Mouse (Mus musculus) neural tube, embryonic 15.5 days (tissue): ENCODE results near the gene Rora. TPM values are rescaled to one million over a fixed set of nuclear protein-coding genes. Genes with fewer than 3 reads are reported as not detected.

Experiments used
- ATAC-seq: fragments of 200-750 bp; cut with Nextera tagmentation; 2 replicates; pipeline ENCODE4 v1.8.0; 2017; ENCODE audit warnings: mild to moderate bottlenecking, moderate TSS enrichment, moderate library complexity; ENCODE audit not compliant: low FRiP score
- H3K27ac ChIP-seq: fragments of 300-500 bp; sonication (generic); replicated peaks from 2 replicates; pipeline ENCODE4 v1.5.1; 2015; ENCODE audit warnings: mild to moderate bottlenecking, inconsistent platforms
- H3K27me3 ChIP-seq: fragments of 300-500 bp; sonication (generic); replicated peaks from 2 replicates; pipeline ENCODE4 v1.6.1; 2015; ENCODE audit warnings: inconsistent platforms
- H3K36me3 ChIP-seq: fragments of 300-500 bp; sonication (generic); 2 replicates; pipeline ENCODE4 v1.6.1; 2015; ENCODE audit warnings: inconsistent platforms
- H3K4me1 ChIP-seq: fragments of 300-500 bp; sonication (generic); 2 replicates; pipeline ENCODE4 v1.6.1; 2015; ENCODE audit warnings: inconsistent platforms
- H3K4me2 ChIP-seq: fragments of 300-500 bp; sonication (generic); 2 replicates; pipeline ENCODE4 v1.6.1; 2015; ENCODE audit warnings: inconsistent platforms, mild to moderate bottlenecking, moderate library complexity
- H3K4me3 ChIP-seq: fragments of 300-500 bp; sonication (generic); replicated peaks from 2 replicates; pipeline ENCODE4 v1.5.1; 2015; ENCODE audit warnings: mild to moderate bottlenecking, inconsistent platforms
- H3K9ac ChIP-seq: fragments of 300-500 bp; sonication (generic); replicated peaks from 2 replicates; pipeline ENCODE4 v1.6.1; 2015; ENCODE audit warnings: mild to moderate bottlenecking, inconsistent platforms
- H3K9me3 ChIP-seq: fragments of 300-500 bp; sonication (generic); replicated peaks from 2 replicates; pipeline ENCODE4 v1.6.1; 2016; ENCODE audit warnings: inconsistent platforms
- WGBS: fragments of 180-500 bp; shearing (Covaris S2); methylation state at CpG from one replicate; pipeline ENCODE4 v1.1.7; 2015; ENCODE audit warnings: mixed read lengths; 5-methylcytosine and 5-hydroxymethylcytosine counted together
- polyA plus RNA-seq: library from polyadenylated mRNA; unstranded; fragments of >200 nt; fragmentation: Nextera tagmentation; extraction: Ambion mirVana; gene quantifications from 2 replicates; pipeline ENCODE4 v1.2.1, GENCODE M21; 2015

Gene Rora
- polyA plus RNA-seq, 1 experiment from 2014 or later, result 17.3 TPM

DNA sequence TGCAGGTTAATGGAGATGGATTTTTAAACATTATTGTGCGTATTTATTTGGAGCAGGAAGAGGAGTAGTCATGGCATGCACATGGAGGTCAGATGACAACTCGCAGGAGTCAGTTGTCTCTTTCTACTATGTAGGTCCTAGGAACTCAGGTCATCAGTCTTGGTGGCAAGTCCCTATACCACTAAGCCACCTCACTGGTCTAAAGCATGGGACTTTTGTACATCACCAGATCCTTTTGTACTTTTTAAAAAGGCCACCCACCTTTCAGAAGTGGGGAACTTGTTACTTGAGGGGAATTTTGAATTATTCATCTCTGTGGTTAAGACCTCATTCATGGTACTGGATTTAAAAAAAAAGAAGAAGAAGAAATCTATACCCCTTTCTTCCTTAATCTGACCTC is 696.0 kb downstream of the Rora start:
- Histone ChIP-seq H3K36me3 (no peaks in the 10 kb centered on the region), H3K4me3 (no peak overlapping the region), H3K4me1 (peaks cover 21% of the 10 kb centered on the region), H3K9ac (no peak overlapping the region), H3K27me3 (no peaks in the 10 kb centered on the region), H3K27ac (no peak overlapping the region), H3K4me2 (no peak overlapping the region), H3K9me3 (no peaks in the 10 kb centered on the region)
- ATAC-seq, result no peak
- 89% methylated on average over 2 of the region's 2 CpGs for WGBS

DNA sequence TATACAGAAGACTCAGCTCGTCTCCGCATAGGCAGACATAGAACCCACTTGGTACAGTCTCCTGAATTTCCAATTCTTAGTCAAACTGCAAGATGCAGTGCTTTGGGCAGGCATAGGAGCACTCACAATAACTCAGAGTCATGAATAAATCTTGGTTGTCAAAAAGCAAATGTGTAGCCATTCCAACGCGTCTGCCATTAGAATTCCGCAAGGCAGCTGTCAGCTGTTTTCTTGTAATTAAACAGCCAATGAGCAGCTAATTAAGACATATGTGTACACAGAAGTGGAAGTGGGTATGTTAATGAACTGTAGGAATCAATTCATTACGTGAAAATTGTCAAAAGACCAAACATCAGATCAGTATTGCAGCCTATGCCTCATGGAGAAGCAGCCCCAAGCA is 700.6 kb downstream of the Rora start:
- no peak overlapping the region for H3K4me2 ChIP-seq
- no peak overlapping the region for H3K4me3 ChIP-seq
- H3K4me1 ChIP-seq, result peaks cover 21% of the 10 kb centered on the region
- no peak overlapping the region for H3K27ac ChIP-seq
- H3K9ac ChIP-seq, result no peak overlapping the region
- ATAC-seq, result no peak
- no peaks in the 10 kb centered on the region for H3K27me3 ChIP-seq
- no peaks in the 10 kb centered on the region for H3K36me3 ChIP-seq
- 35% methylated on average over 6 of the region's 6 CpGs for WGBS
- no peaks in the 10 kb centered on the region for H3K9me3 ChIP-seq

DNA sequence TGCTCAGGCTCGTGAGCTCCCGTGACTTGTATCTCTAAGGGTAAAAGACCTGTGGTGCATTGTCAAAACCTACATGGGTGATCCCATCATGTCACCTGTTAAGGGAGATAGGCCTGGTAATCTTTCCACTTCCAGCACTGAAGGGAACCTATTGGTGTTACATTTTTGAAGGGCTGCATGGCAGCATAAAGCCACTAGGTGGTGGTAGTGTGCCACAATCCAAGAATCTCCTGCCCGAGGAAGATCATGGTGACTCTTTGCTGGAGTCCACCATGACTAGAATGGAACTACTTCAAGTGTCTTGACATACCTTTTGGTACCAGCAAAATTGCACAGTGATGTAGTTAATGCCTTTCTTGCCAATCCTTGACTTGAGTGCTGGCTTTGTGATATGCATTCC is 704.2 kb downstream of the Rora start:
- H3K27me3 ChIP-seq, result no peaks in the 10 kb centered on the region
- WGBS, result 28% methylated on average over 3 of the region's 3 CpGs
- H3K4me1 ChIP-seq, result peaks cover 24% of the 10 kb centered on the region
- no peak overlapping the region for H3K4me3 ChIP-seq
- H3K9ac ChIP-seq, result no peak overlapping the region
- no peak overlapping the region for H3K4me2 ChIP-seq
- no peaks in the 10 kb centered on the region for H3K9me3 ChIP-seq
- H3K36me3 ChIP-seq, result no peaks in the 10 kb centered on the region
- no peak for ATAC-seq
- no peak overlapping the region for H3K27ac ChIP-seq

DNA sequence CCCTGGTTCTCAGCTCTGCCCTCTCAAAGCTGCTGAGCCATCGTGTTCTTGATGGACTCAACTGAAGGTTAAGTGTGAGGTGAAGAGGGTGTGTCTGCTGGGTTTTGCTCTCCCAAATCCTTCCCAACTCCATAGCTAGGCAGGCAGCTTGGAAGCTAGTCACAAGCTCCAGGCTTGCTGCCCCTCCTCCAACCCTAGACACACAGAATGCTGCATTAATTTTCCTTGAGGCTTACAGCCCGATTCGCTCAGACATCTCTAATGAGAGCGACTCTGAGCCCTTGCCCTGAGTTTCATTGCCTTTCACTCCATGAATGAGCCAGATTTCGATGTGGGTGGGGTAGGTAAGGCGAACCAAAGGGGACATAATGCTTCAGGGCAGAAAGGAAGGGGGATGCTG is 705.2 kb downstream of the Rora start:
- Histone ChIP-seq H3K27ac (no peak overlapping the region), H3K9me3 (no peaks in the 10 kb centered on the region), H3K27me3 (no peaks in the 10 kb centered on the region), H3K4me1 (peaks cover 20% of the 10 kb centered on the region; the same call in 1 of the 2 replicates), H3K9ac (no peak overlapping the region), H3K4me2 (no peak overlapping the region), H3K4me3 (no peak overlapping the region), H3K36me3 (no peaks in the 10 kb centered on the region)
- no peak for ATAC-seq
- WGBS, result 55% methylated on average over 6 of the region's 6 CpGs

- no peak overlapping the region for H3K4me3 ChIP-seq
- no peak overlapping the region for H3K4me2 ChIP-seq
- H3K9me3 ChIP-seq, result no peaks in the 10 kb centered on the region
- H3K9ac ChIP-seq, result no peak overlapping the region
- no peaks in the 10 kb centered on the region for H3K36me3 ChIP-seq
- H3K27me3 ChIP-seq, result no peaks in the 10 kb centered on the region
- H3K27ac ChIP-seq, result no peak overlapping the region
- ATAC-seq, result no peak
- WGBS, result 89% methylated on average over 8 of the region's 8 CpGs
- H3K4me1 ChIP-seq, result peaks cover 13% of the 10 kb centered on the region; the same call in 1 of the 2 replicates
These were observed 708.4 kb downstream of the Rora start for GRCm38 (mm10) chr9:69361951-69362445.

DNA sequence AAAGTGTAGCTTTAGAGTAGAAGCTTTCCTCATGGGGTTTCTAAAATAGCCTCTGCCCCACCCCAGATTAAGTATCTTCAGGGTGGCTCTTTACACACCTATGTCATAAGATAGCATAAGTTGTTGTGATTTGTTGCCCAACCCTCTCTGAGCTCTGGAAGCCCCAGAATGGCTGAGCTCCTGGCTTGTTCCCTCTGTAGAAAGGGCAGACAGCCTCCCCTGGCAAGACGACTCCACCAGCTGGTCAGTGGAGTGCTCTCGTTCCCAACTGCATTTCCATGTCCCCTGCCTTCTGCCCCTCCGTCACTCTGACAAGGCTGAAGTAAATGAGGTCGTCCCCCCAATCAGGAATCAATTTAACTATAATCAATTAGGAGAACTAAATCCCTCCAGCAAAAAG is 709.2 kb downstream of the Rora start:
- Histone ChIP-seq H3K9ac (no peak overlapping the region), H3K4me2 (no peak overlapping the region), H3K9me3 (no peaks in the 10 kb centered on the region), H3K27ac (no peak overlapping the region), H3K4me3 (no peak overlapping the region), H3K27me3 (no peaks in the 10 kb centered on the region), H3K4me1 (peaks cover 13% of the 10 kb centered on the region; the same call in 1 of the 2 replicates), H3K36me3 (no peaks in the 10 kb centered on the region)
- ATAC-seq, result no peak
- 46% methylated on average over 4 of the region's 4 CpGs for WGBS

DNA sequence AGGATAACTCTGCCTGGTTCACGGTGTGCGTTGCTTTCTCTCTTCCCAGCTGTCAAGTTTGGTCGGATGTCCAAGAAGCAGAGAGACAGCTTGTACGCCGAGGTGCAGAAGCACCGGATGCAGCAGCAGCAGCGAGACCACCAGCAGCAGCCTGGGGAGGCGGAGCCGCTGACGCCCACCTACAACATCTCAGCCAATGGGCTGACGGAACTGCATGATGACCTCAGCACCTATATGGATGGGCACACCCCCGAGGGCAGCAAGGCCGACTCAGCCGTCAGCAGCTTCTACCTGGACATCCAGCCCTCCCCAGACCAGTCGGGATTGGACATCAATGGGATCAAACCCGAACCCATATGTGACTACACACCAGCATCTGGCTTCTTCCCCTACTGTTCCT is 710.5 kb downstream of the Rora start:
- no peak overlapping the region for H3K27ac ChIP-seq
- no peak for ATAC-seq
- no peak overlapping the region for H3K9ac ChIP-seq
- H3K4me3 ChIP-seq, result no peak overlapping the region
- no peaks in the 10 kb centered on the region for H3K9me3 ChIP-seq
- no peaks in the 10 kb centered on the region for H3K27me3 ChIP-seq
- H3K4me2 ChIP-seq, result no peak overlapping the region
- WGBS, result 69% methylated on average over 16 of the region's 16 CpGs
- H3K4me1 ChIP-seq, result peaks cover 4% of the 10 kb centered on the region; the same call in 1 of the 2 replicates
- no peaks in the 10 kb centered on the region for H3K36me3 ChIP-seq

DNA sequence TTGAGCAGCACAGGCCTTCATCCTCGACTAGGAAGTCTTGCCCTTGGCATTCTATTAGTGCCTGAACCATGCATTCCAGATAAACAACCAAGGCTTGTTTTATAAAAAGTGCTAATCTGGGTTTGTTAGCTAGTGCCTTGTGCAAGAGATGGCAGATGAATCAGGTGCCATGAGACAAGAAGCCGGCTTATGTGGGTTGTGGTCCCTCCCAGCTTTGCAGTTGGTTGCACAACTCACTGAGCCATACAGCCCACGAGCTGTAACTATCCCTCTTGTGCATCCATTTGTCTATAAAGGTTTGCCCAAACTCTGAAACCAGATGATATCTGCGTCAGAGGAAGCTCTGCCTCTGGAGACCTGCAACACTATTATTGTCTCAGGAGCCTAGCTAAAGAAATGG is 713.5 kb downstream of the Rora start:
- no peaks in the 10 kb centered on the region for H3K27me3 ChIP-seq
- H3K4me3 ChIP-seq, result no peak overlapping the region
- 76% methylated on average over 4 of the region's 4 CpGs for WGBS
- H3K4me2 ChIP-seq, result no peak overlapping the region
- no peak overlapping the region for H3K27ac ChIP-seq
- no peak for ATAC-seq
- H3K36me3 ChIP-seq, result no peaks in the 10 kb centered on the region
- no peaks in the 10 kb centered on the region for H3K4me1 ChIP-seq
- H3K9me3 ChIP-seq, result no peaks in the 10 kb centered on the region
- H3K9ac ChIP-seq, result no peak overlapping the region

DNA sequence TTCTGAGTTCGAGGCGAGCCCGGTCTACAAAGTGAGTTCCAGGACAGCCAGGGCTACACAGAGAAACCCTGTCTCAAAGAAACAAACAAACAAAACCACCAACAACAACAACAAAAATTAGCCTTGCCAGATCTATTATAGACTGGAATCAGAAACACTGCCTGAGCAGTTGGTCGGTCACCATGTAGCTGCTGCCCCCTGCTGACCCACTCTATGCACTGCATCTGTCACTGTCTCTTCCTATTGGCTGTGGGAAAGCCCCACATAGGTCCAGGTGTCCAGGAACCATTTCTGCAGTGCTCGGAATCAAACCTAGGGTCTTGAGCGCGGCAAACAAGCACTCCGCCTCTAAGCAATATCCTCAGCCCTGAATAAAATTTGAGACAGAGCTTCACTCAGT is 714.5 kb downstream of the Rora start:
- Histone ChIP-seq H3K4me1 (no peaks in the 10 kb centered on the region), H3K27me3 (no peaks in the 10 kb centered on the region), H3K9me3 (no peaks in the 10 kb centered on the region), H3K36me3 (no peaks in the 10 kb centered on the region), H3K4me3 (no peak overlapping the region), H3K27ac (no peak overlapping the region), H3K9ac (no peak overlapping the region), H3K4me2 (no peak overlapping the region)
- 71% methylated on average over 8 of the region's 8 CpGs for WGBS
- ATAC-seq, result no peak

GRCm38 (mm10) chr9:69371046-69371724 is 717.6 kb downstream of the Rora start:
- 0 out of 2 replicates have a peak, but pooled peaks cover 3% of the 10 kb centered on the region for H3K36me3 ChIP-seq
- H3K27ac ChIP-seq, result no peak overlapping the region
- WGBS, result 82% methylated on average over 11 of the region's 11 CpGs
- no peak for ATAC-seq
- H3K4me3 ChIP-seq, result no peak overlapping the region
- no peaks in the 10 kb centered on the region for H3K4me1 ChIP-seq
- H3K9ac ChIP-seq, result no peak overlapping the region
- no peaks in the 10 kb centered on the region for H3K27me3 ChIP-seq
- no peak overlapping the region for H3K4me2 ChIP-seq
- no peaks in the 10 kb centered on the region for H3K9me3 ChIP-seq

DNA sequence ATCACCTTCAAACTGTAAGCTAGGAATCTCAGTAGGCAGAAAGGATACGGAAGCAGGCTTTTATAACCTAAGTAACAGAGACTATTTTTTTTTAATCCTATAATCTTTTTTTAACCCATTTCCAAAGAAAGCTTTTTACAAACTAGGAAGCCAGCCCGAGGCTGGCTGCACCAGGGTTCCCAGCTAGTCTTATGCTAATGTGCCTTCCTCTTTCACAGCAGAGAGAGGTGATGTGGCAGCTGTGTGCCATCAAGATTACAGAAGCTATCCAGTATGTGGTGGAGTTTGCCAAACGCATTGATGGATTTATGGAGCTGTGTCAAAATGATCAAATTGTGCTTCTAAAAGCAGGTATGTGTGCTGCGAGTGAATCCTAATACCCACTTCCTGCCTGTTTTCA is 719.3 kb downstream of the Rora start:
- Histone ChIP-seq H3K9me3 (no peaks in the 10 kb centered on the region), H3K9ac (no peak overlapping the region), H3K27ac (no peak overlapping the region), H3K4me2 (no peak overlapping the region), H3K36me3 (peaks cover 3% of the 10 kb centered on the region; the same call in 1 of the 2 replicates), H3K27me3 (no peaks in the 10 kb centered on the region), H3K4me3 (no peak overlapping the region), H3K4me1 (no peaks in the 10 kb centered on the region)
- ATAC-seq, result no peak
- 35% methylated on average over 4 of the region's 4 CpGs for WGBS

DNA sequence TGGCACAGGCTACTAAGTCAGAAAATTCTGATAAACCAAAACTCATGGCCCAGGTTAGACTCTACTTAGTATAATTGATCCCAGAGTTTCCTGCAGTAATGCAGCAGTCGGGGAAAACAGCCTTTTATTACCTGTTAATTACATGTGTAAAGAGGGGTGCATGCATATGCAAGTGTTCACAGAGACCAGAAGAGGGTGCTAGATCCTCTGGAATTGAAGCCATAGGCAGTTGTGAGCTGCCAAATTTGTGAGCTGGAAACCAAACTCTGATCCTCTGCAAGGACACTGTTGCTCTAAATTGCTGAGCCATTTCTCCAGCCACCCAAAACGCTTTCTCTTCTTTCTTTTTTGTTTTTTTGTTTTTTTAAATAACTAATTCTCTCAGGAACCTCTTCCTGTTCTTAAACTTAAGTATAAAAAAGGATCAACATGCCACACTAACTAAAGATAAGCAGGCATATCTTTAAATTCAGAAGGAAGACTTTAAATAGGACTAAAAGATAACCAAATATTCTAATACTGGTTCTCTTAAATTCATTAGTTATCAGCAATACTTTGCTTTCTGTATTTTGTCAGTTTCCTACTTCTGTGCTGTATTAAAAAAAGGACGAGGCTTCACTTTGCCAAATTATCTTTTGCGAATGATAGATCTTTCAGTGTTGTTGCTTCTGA is 723.5 kb downstream of the Rora start:
- no peak overlapping the region for H3K4me3 ChIP-seq
- no peaks in the 10 kb centered on the region for H3K27me3 ChIP-seq
- WGBS, result 77% methylated on average over 4 of the region's 4 CpGs
- no peak overlapping the region for H3K9ac ChIP-seq
- peaks cover 7% of the 10 kb centered on the region; the same call in 1 of the 2 replicates for H3K36me3 ChIP-seq
- H3K27ac ChIP-seq, result no peak overlapping the region
- no peak overlapping the region for H3K4me2 ChIP-seq
- ATAC-seq, result no peak
- no peaks in the 10 kb centered on the region for H3K9me3 ChIP-seq
- H3K4me1 ChIP-seq, result no peaks in the 10 kb centered on the region
